Mouse (Mus musculus) heart, postnatal 4 days (tissue): ENCODE data around the gene Ndufaf2. TPM values are rescaled to one million over a fixed set of nuclear protein-coding genes. Genes with fewer than 3 reads are reported as not detected.

ENCODE experiments used
- DNase-seq: peaks from one replicate; pipeline ENCODE4 v3.0.0; 2021
- total RNA-seq, 2 experiments: library from RNA; stranded (reverse); gene quantifications; 2 replicates each; pipeline ENCODE4 v1.2.3; 2021

The Ndufaf2 gene
- 10 to 100 TPM; 23.4 to 23.9 TPM for total RNA-seq

DNA sequence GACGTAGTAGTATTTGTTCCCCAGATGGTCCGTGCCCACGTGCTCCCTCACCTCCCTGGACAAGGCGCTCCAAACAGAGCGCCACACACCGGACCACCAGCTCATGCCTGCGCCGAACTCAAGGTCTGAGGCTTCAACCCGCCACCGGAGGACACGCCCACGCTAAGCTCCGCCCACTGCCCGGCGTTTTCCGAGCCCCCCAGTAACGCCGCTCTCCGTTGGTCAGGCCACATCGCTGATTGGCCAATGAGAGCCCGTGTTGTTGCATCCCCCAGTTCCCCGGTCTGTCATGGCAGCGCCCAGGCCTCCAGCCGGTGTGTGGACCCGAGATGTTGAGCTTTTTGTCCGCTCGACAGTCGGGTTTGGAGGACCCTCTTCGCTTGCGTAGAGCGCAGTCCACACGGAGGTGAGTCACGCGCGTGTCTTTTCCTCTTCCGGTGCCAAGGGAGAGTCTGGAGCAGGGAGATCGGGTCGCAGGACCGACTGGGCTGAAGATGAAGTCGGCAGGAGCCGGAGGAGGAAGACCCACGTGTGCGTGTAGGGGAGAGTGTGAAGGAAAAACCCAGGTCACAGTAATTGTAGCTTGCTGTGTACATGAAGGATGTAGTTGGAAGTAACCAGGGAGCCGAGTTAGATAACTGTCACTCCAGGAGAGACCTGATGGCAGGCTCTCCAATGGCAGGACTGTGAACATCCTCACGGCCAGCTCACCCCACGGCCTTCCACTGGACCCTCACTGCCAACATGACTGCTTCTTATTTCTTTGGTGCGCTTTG, at the start of gene Ndufaf2, which contains the start of gene Ercc8:
Ndufaf2 (minus strand) TSS at position 159 of the 776 bp plus-strand sequence.
Ercc8 (plus strand) TSS at position 267 of the 776 bp plus-strand sequence.
- peak; percentile 99 for DNase-seq

GRCm38 (mm10) chr13:108208090-108208489, 49.7 kb upstream of the Ndufaf2 start:
- no peak for DNase-seq

DNA sequence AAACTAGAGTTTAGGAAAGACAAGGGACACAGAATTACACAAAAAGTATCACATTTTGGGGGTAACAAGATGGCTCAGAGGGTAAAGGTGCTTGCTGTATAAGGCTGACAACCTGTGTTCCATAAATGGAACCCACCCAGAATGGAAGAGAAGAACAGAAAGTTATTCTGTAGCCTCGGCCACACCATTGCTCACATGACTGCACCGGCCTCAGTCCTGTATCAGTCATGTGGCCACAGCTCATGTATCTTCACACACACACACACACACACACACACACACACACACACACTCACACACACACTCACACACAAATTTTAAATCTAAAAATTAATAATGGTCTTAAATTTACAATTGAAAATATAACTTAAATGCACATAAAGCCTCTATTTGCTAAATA, 49.0 kb upstream of the Ndufaf2 start:
- DNase-seq = no peak

GRCm38 (mm10) chr13:108204857-108205256, 46.4 kb upstream of the Ndufaf2 start:
- DNase-seq = no peak

GRCm38 (mm10) chr13:108195474-108195873, 37.1 kb upstream of the Ndufaf2 start:
- DNase-seq = no peak

GRCm38 (mm10) chr13:108191074-108191720, 32.8 kb upstream of the Ndufaf2 start:
- peak; percentile 67 for DNase-seq

GRCm38 (mm10) chr13:108187994-108188393, 29.6 kb upstream of the Ndufaf2 start:
- no peak for DNase-seq

GRCm38 (mm10) chr13:108185530-108185929, 27.1 kb upstream of the Ndufaf2 start:
- no peak for DNase-seq

DNA sequence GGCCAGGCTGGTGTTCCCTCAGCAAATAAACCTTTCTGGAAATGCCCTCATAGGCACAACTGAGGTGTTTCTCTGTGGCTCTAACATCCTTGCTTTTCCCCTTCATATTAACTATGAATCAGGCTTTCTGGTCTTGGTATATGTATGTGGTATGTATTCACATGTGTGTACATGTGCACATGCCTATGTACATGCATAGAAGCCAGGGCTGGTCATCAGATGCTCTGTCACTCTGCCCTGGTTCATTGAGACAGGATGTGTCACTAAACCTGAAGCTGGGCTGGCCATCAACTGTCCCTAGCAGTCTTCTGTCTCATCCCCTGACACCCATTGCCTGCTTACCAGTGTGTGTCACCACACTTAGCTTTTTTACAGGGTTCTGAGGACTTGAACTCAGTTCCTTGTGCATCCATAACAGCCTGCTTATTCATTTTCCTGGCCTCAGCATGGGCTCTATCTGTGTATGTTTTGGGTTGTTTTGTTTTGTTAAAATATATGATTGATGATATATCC, 26.4 kb upstream of the Ndufaf2 start:
- DNase-seq = no peak

DNA sequence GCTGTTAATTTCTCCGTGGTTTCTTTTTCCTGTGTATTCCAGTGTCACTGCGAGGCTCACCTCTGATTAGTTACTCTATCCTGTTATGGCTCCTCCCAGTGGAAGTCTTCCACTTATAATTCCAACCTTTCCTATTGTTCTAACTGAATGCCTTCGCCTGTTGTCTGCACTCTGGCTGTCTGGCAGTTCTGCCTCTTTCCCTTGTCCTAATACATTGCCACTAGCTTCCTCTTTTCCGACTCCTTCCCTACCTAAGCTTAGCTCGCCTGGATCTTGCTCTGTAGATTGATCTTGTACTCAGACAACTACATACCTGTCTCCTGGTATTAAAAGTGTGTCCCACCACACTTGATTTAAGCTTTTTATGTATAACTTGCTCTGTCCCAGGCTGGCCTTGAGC, 22.4 kb upstream of the Ndufaf2 start:
- DNase-seq = no peak

DNA sequence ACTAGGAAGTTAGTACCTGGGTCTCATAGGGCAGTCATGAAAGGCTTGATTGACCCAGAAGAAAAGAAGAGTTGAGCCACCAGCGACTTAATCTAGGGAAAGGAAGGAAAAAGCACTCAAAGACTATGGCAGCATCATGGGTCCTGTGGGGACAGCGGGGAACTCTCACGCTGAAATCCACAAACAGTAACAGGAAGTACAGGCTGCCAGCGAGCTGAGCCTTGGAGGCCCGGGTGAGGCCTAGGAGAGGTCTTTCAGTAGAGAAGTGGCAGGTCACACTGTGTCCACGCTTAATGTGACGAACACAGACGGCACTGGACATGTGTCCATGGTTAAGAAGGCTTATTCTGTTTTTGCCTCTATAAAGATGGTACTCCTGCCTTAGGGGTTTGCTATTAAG, 21.2 kb upstream of the Ndufaf2 start:
- no peak for DNase-seq

GRCm38 (mm10) chr13:108170511-108170910, 12.1 kb upstream of the Ndufaf2 start:
- DNase-seq = no peak

DNA sequence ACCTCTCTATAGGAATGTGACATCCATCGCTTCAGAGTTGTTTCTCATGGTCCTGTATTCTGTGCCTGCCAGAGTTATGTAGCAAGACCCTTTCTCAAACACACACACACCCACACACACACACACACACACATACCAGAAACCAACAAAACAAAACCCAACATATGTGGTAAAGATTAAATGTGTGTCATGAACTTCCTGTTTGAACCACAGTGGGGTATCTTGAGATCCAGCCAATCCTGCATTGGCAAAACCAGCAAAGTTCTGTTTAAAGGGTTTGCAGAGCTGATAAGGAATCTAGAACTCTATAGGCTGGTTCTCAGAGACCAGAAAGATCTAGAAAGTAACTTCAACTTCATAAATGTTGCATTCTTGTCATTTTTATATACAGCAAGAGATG, 11.6 kb upstream of the Ndufaf2 start:
- no peak for DNase-seq

GRCm38 (mm10) chr13:108164621-108165020, 6.2 kb upstream of the Ndufaf2 start:
- DNase-seq = no peak

DNA sequence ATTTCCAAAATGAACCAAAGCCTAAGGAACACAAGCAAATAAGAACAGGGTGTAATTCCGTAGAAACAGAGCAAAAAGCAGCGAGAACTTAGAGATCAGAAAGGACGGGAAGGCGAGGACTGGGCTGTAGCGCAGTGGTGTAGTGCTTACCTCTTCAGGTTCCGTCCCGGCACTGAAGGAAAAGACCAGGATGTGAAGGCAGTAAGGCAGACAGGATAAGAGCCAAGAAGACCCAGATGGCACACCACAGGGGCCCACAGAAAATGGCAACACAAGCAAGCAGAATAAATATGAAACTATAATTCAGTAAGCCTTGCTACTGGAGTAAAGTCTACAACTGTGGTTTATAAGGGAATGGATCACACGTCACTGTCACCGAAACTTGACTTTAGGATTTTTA, 5.5 kb upstream of the Ndufaf2 start:
- DNase-seq = no peak

- DNase-seq = no peak
Observed at GRCm38 (mm10) chr13:108159963-108160362, 1.5 kb upstream of the Ndufaf2 start.

- DNase-seq = no peak
Observed at GRCm38 (mm10) chr13:108159241-108159575, 785 bp upstream of the Ndufaf2 start.

- DNase-seq = no peak
Observed at GRCm38 (mm10) chr13:108157732-108158464, 525 bp downstream of the Ndufaf2 start.

DNA sequence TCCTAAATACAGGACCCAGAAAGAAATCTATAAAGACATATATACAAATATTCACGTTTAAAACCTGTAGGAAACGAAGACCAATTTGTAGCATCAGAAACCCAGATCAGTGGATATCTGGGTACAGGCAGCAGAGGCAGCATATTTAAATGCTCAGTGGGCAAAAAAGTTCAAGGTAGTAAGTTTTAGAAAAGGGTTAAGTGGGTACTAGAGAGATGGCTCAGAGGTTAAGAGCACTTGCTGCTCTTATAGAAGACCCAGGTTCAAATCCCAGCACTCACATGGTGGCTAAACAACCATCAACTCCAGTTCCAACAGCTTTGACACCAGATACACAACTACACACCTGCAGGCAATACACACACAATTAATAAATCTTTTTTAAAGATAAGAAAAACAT, 1.3 kb downstream of the Ndufaf2 start:
- no peak for DNase-seq

DNA sequence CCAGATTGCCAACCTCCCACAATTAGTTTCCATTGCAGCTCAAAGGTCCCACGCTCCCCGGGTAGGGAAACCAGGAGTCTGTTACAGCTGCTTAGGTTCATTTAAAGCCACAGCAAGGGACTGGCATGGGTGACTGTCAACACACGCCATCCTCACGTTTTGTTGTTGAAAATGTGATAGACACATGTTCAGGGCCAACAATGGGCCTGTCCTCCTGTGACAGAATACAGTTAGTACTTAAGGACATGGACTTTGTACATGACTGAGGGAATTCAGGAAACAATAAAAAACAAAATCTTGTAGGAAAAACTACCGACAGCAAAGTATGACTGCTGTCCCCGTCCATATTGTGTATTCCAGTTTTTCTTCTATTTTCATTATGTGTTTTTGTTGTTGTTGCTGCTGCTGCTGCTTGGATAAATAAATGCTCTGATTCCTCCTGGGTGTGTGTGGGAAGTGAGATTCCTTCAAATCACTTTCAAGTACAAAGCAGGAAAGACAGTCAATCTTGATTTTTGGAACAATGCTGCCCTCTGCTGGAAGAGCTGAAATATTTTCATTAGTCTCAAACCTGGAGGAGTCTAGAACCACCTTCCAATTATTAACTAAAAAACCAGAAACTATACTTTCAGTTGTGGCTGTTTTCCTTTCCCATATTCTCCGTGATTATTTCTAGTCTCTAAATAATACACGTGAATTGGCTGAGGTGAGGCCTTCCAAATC, 5.6 kb downstream of the Ndufaf2 start:
- peak; percentile 80 for DNase-seq

GRCm38 (mm10) chr13:108151782-108152181, 6.6 kb downstream of the Ndufaf2 start:
- peak; percentile 21 for DNase-seq

DNA sequence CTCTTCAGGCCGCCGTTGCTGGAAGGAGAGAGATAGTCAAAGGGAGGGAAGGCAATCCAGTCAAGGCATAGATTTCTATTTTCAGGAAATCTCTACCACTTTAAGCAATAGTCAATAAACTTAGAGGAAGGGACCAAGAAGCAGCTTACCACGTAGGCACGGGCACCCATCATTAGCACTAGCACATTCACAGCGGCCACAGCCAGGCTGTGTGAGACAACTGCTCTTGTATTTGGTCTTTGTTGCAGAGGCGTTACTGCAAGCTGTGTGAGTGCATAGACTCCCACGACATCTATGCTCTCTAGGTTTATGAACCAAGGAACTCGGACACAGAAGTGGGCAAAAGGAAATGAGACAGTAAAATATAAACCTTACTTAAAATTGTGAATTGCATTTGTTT, 14.3 kb downstream of the Ndufaf2 start:
- no peak for DNase-seq
